Comparison of ENCODE assay signal across 8 mouse cellular contexts in genomic region chr11:53770125-53770791, GRCm38 (mm10). TPM values are rescaled to one million over a fixed set of nuclear protein-coding genes. Genes with fewer than 3 reads are reported as not detected.
DNase-seq lines count a peak whose midpoint lies in the region; ATAC-seq and TF ChIP-seq lines count a peak whose summit lies in the region.

No protein-coding gene starts in this region.

- peak overlapping the region; percentile 86 for H3ac ChIP-seq in C2C12 (ENCODE audit: control insufficient read depth, insufficient read length, low read depth)

- under 1% methylated on average over 73 of the region's 75 CpGs for WGBS in embryonic facial prominence, embryonic 15.5 days
- WGBS in heart, embryonic 16.5 days, result under 1% methylated on average over 75 of the region's 75 CpGs
- WGBS in lung, adult 2 months, result under 1% methylated on average over 74 of the region's 75 CpGs
- WGBS in olfactory bulb, adult 2 months, result under 1% methylated on average over 75 of the region's 75 CpGs

- peak overlapping the region; percentile 50 for H3K9ac ChIP-seq in embryonic facial prominence, embryonic 15.5 days
- H3K9ac ChIP-seq in heart, embryonic 16.5 days (ENCODE audit: low read length), result peak overlapping the region; percentile 79

- peak overlapping the region; percentile 89 for H3K4me2 ChIP-seq in embryonic facial prominence, embryonic 15.5 days (replicated peaks)
- H3K4me2 ChIP-seq in heart, embryonic 16.5 days (ENCODE audit: low read depth, low read length), result peak overlapping the region; percentile 65

- H3K36me3 ChIP-seq in C2C12 (ENCODE audit: control insufficient read depth, insufficient read depth), result peaks cover 45% of the 10 kb centered on the region
- H3K36me3 ChIP-seq in embryonic facial prominence, embryonic 15.5 days, result peaks cover 14% of the 10 kb centered on the region; the same call in 1 of the 2 replicates
- peaks cover 16% of the 10 kb centered on the region for H3K36me3 ChIP-seq in heart, embryonic 16.5 days (ENCODE audit: control insufficient read depth, insufficient read depth)

- peak; percentile 84 for ATAC-seq in embryonic facial prominence, embryonic 15.5 days (ENCODE audit: insufficient number of reproducible peaks, low FRiP score, low TSS enrichment, low read depth)
- peak; percentile 80 for ATAC-seq in heart, embryonic 16.5 days (replicated peaks; ENCODE audit: extremely low read depth, insufficient read depth, low FRiP score)

- peaks cover 61% of the 10 kb centered on the region for H3K79me2 ChIP-seq in C2C12 (ENCODE audit: control insufficient read depth, insufficient read depth)

- H3K27me3 ChIP-seq in C2C12 (ENCODE audit: control insufficient read depth, insufficient read depth, insufficient read length), result no peaks in the 10 kb centered on the region
- H3K27me3 ChIP-seq in embryonic facial prominence, embryonic 15.5 days, result no peaks in the 10 kb centered on the region
- no peaks in the 10 kb centered on the region for H3K27me3 ChIP-seq in heart, embryonic 16.5 days (ENCODE audit: control insufficient read depth, insufficient read depth, low read length)

- DNase-seq in adrenal gland, postnatal 25 days, result peak; percentile 83
- peak; percentile 86 for DNase-seq in kidney, postnatal 14 days
- DNase-seq in lung, adult 2 months, result peak; percentile 81
- peak; percentile 66 to 72 for DNase-seq in thymus, adult 18-20 months

- TF ChIP-seq POLR2A in lung, adult 2 months (IDR thresholded peaks at IDR 0.05; ENCODE audit: borderline replicate concordance, extremely low read depth, low read depth, low read length), result no peak
- 0 out of 2 replicates have a peak, but pooled peaks have one; percentile 5 for TF ChIP-seq POLR2A in olfactory bulb, adult 2 months (IDR thresholded peaks at IDR 0.05; ENCODE audit: insufficient read depth, low read depth, low read length)

- TF ChIP-seq CTCF in C2C12 (IDR thresholded peaks at IDR 0.05; ENCODE audit: control insufficient read depth, insufficient read depth, insufficient read length), result peak; percentile 54
- TF ChIP-seq CTCF in lung, adult 2 months (IDR thresholded peaks at IDR 0.05; ENCODE audit: insufficient read depth, low read length), result no peak
- no peak for TF ChIP-seq CTCF in olfactory bulb, adult 2 months (IDR thresholded peaks at IDR 0.05; ENCODE audit: insufficient read depth, low read depth, low read length)

- H3K27ac ChIP-seq in embryonic facial prominence, embryonic 15.5 days (replicated peaks), result peak overlapping the region; percentile 56
- peak overlapping the region; percentile 82 for H3K27ac ChIP-seq in heart, embryonic 16.5 days (ENCODE audit: low read length)
- peak overlapping the region; percentile 9; the same call in 1 of the 2 replicates for H3K27ac ChIP-seq in olfactory bulb, adult 2 months (ENCODE audit: insufficient read depth, low read depth, low read length)

- H3K4me1 ChIP-seq in embryonic facial prominence, embryonic 15.5 days, result peaks cover 16% of the 10 kb centered on the region
- H3K4me1 ChIP-seq in heart, embryonic 16.5 days (ENCODE audit: control insufficient read depth, insufficient read depth, low read length), result peaks cover 14% of the 10 kb centered on the region
- H3K4me1 ChIP-seq in lung, adult 2 months (ENCODE audit: control insufficient read depth, insufficient read depth, low read length), result peaks cover 32% of the 10 kb centered on the region
- peaks cover 4% of the 10 kb centered on the region; the same call in 1 of the 2 replicates for H3K4me1 ChIP-seq in olfactory bulb, adult 2 months (ENCODE audit: control insufficient read depth, insufficient read depth, low read length)

- H3K9me3 ChIP-seq in embryonic facial prominence, embryonic 15.5 days (replicated peaks), result no peaks in the 10 kb centered on the region
- H3K9me3 ChIP-seq in heart, embryonic 16.5 days (replicated peaks; ENCODE audit: control insufficient read depth, low read length), result no peaks in the 10 kb centered on the region

- H3K4me3 ChIP-seq in C2C12 (ENCODE audit: insufficient read depth, poor library complexity, severe bottlenecking), result peak overlapping the region; percentile 100
- peak overlapping the region; percentile 72 for H3K4me3 ChIP-seq in embryonic facial prominence, embryonic 15.5 days (replicated peaks)
- H3K4me3 ChIP-seq in heart, embryonic 16.5 days (ENCODE audit: low read length), result peak overlapping the region; percentile 89
- H3K4me3 ChIP-seq in lung, adult 2 months (replicated peaks; ENCODE audit: extremely low read depth, low read depth, low read length), result peak overlapping the region; percentile 96
- peak overlapping the region; percentile 63 for H3K4me3 ChIP-seq in olfactory bulb, adult 2 months (ENCODE audit: insufficient read depth, low read depth, low read length)

- peaks cover 44% of the 10 kb centered on the region for H3K79me3 ChIP-seq in C2C12 (ENCODE audit: low read depth)

TF ChIP-seq in C2C12, 6 proteins besides CTCF, POLR2A, EP300 and RAD21:
- TF ChIP-seq CEBPB (IDR thresholded peaks at IDR 0.05; ENCODE audit: low read depth) (no peak), USF1 (IDR thresholded peaks at IDR 0.05; ENCODE audit: low read depth) (no peak), MAX (IDR thresholded peaks at IDR 0.05) (no peak)

RNA-seq across cellular contexts. Expression of gene Irf1, which starts 0.4 kb away (rescaled TPM):
- polyA plus RNA-seq in C2C12 (2012; fragmentation: generic; extraction: Trizol), result 26.7 TPM
- total RNA-seq in adrenal gland, postnatal 25 days (2021), result 30.4 and 33.8 TPM in 2 replicates
- polyA plus RNA-seq in embryonic facial prominence, embryonic 15.5 days (2015; fragmentation: Nextera tagmentation; extraction: Ambion mirVana), result 14.8 and 16.2 TPM in 2 replicates
- polyA plus RNA-seq in heart, embryonic 16.5 days (2015; fragmentation: Nextera tagmentation; extraction: Ambion mirVana), result 17.2 and 25.7 TPM in 2 replicates
- 130 and 190 TPM in 2 replicates for polyA plus RNA-seq in lung, adult 2 months (2012; rRNA removed)
- polyA plus RNA-seq in olfactory bulb, adult 2 months (2012; ENCODE audit: insufficient read depth, insufficient read length, low replicate concordance, missing spikeins), result not detected in 2 replicates

RNA-seq across cellular contexts. Expression of gene Gm17334, which starts 2.7 kb away (rescaled TPM):
- 0.18 TPM for polyA plus RNA-seq in C2C12 (2012; fragmentation: generic; extraction: Trizol)
- 1.9 TPM in 1 of 2 replicates, not detected in the other for total RNA-seq in adrenal gland, postnatal 25 days (2021)
- polyA plus RNA-seq in embryonic facial prominence, embryonic 15.5 days (2015; fragmentation: Nextera tagmentation; extraction: Ambion mirVana), result 0.31 and 0.50 TPM in 2 replicates
- 0.16 and 0.53 TPM in 2 replicates for polyA plus RNA-seq in heart, embryonic 16.5 days (2015; fragmentation: Nextera tagmentation; extraction: Ambion mirVana)
- polyA plus RNA-seq in lung, adult 2 months (2012; rRNA removed), result 4.6 and 4.7 TPM in 2 replicates
- not detected in 2 replicates for polyA plus RNA-seq in olfactory bulb, adult 2 months (2012; ENCODE audit: insufficient read depth, insufficient read length, low replicate concordance, missing spikeins)

RNA-seq across cellular contexts. Expression of gene Il5, which starts 49.7 kb away (rescaled TPM):
- not detected for polyA plus RNA-seq in C2C12 (2012; fragmentation: generic; extraction: Trizol)
- not detected in 2 replicates for total RNA-seq in adrenal gland, postnatal 25 days (2021)
- not detected in 2 replicates for polyA plus RNA-seq in embryonic facial prominence, embryonic 15.5 days (2015; fragmentation: Nextera tagmentation; extraction: Ambion mirVana)
- not detected in 2 replicates for polyA plus RNA-seq in heart, embryonic 16.5 days (2015; fragmentation: Nextera tagmentation; extraction: Ambion mirVana)
- 0.07 and 0.14 TPM in 2 replicates for polyA plus RNA-seq in lung, adult 2 months (2012; rRNA removed)
- polyA plus RNA-seq in olfactory bulb, adult 2 months (2012; ENCODE audit: insufficient read depth, insufficient read length, low replicate concordance, missing spikeins), result not detected in 2 replicates

Comparison
In these comparisons a context has a peak if more than half of its experiments do, and no peak if none do; other contexts are left out.
1. Peak in every context shown above with its lines: DNase-seq, ATAC-seq, H3K4me3 ChIP-seq and H3K27ac ChIP-seq.
2. H3K27ac ChIP-seq: peak in every context shown above with its lines; median percentile 82 in heart, embryonic 16.5 days; 56 in embryonic facial prominence, embryonic 15.5 days; 9 in olfactory bulb, adult 2 months.
3. RNA of gene Irf1, which starts 0.4 kb away (polyA plus RNA-seq): 130 to 190 TPM in lung, adult 2 months, 26.7 TPM in C2C12 (single experiment), 17.2 to 25.7 TPM in heart, embryonic 16.5 days and 14.8 to 16.2 TPM in embryonic facial prominence, embryonic 15.5 days; not detected in olfactory bulb, adult 2 months; every median in the first group is over 10 times any median in the second.